Mouse (Mus musculus) olfactory bulb, adult 2 months (tissue): ENCODE measurements at regions not wholly inside any gene's neighbourhood (a gene's known extent, or its start where the extent isn't known, plus 50 kb on each side); places are given as distances from the start of the nearest gene placed in this dataset.

Experiments used
- CTCF ChIP-seq: fragments of 200-500 bp; IDR thresholded peaks from 2 replicates; pipeline ENCODE4 v1.5.1; 2012; ENCODE audit warnings: low read depth, mild to moderate bottlenecking, low read length, moderate library complexity; ENCODE audit not compliant: insufficient read depth
- POLR2A ChIP-seq: fragments of 200-500 bp; IDR thresholded peaks from 2 replicates; pipeline ENCODE4 v1.6.1; 2012; ENCODE audit warnings: mild to moderate bottlenecking, low read depth, low read length, moderate library complexity; ENCODE audit not compliant: insufficient read depth

DNA sequence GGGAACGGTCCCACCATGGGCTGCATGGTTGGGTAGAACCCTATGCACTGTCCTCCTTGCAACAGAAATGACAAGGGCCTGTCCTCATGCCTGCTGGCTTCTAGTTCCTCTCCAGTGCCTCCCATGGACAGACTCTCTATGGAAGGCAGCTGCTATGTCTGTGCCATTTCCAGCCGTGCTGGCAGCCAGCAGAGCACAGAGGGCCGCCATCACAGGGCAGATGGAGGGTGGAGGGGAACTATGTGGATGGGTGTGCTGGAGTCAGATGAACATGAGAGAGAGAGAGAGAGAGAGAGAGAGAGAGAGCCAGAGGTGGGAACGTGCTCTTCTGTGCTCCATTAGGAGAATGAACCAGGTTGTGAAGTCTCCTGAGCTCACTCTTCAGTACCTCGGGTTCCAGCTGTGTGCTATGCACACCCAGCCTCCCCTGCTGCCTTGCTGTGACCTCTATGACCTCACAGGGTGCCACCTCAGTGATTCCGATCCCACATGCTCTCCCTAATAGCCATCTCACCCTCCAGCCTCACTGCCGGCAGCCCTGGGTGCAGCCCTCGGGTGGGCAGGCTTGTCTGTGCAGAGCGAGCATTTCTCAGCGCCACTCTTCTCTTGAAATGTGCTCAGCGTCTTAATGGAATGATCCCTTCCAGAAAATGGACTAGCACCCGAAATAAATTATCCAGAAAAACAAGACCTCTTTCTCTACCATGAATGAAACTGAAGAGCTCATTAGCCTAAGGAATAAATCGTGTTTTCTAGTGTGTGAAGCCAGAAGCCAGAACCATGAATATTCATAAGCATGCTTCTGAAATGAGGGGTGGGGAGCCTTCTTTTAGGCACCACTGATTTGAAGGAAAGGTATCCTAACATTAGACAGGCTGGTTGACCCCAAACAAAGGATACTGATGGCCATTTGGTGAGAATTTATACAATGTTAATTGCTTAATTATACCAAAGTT, 94.5 kb downstream of the Banf2 start:
- TF ChIP-seq CTCF (no peak), POLR2A (no peak)
